Mouse (Mus musculus) heart, postnatal 14 days (tissue): ENCODE data around the gene Togaram1. TPM values are rescaled to one million over a fixed set of nuclear protein-coding genes. Genes with fewer than 3 reads are reported as not detected.

Experiments
- DNase-seq, 2 experiments: peaks; one replicate each; pipeline ENCODE4 v3.0.0; 2021 to 2022
- intact Hi-C: fragments of 180-260 bp; cut with DNase I; formaldehyde crosslinking; loops from one replicate; pipeline ENCODE4 v1.15.1; 2025
- total RNA-seq, 2 experiments: library from RNA; stranded (reverse); gene quantifications; 2 replicates each; pipeline ENCODE4 v1.2.3; 2021

Togaram1 gene
- total RNA-seq, 2 experiments from 2014 or later, result 16.1 to 19.2 TPM

GRCm38 (mm10) chr12:65036892-65037545 lies 71.4 kb downstream of the Togaram1 start:
- peak in 1 of 2 experiments; percentile 17 for DNase-seq
- intact Hi-C loops, result loop anchor here (5.0 kb wide), 2 partner anchors 35 to 70 kb away; partner anchors contain the start of genes Fkbp3, Klhl28 and Togaram1

GRCm38 (mm10) chr12:65037546-65037937 lies 71.9 kb downstream of the Togaram1 start:
- DNase-seq, result no peak
- intact Hi-C loops, result loop anchor here (5.0 kb wide), 2 partner anchors 35 to 70 kb away; partner anchors contain the start of genes Fkbp3, Klhl28 and Togaram1

GRCm38 (mm10) chr12:65048799-65049198 lies 83.2 kb downstream of the Togaram1 start:
- DNase-seq, result no peak
- intact Hi-C loops, result loop anchor here (10.0 kb wide), 1 partner anchor 126 kb away; the partner anchor contains the start of gene Mis18bp1

GRCm38 (mm10) chr12:65058203-65058602 lies 92.6 kb downstream of the Togaram1 start:
- intact Hi-C loops, result loop anchor here (10.0 kb wide), 1 partner anchor 73 kb away; no protein-coding TSS in a partner anchor
- no peak for DNase-seq

GRCm38 (mm10) chr12:65061082-65061481 lies 95.5 kb downstream of the Togaram1 start:
- intact Hi-C loops, result no loop called here
- no peak for DNase-seq

GRCm38 (mm10) chr12:65065241-65065640 lies 99.6 kb downstream of the Togaram1 start:
- intact Hi-C loops, result loop anchor here (2.0 kb wide), 1 partner anchor 14 kb away; no protein-coding TSS in a partner anchor
- no peak for DNase-seq

GRCm38 (mm10) chr12:65066234-65066633 lies 100.6 kb downstream of the Togaram1 start:
- no peak for DNase-seq
- intact Hi-C loops, result no loop called here

GRCm38 (mm10) chr12:65068409-65068808 lies 102.8 kb downstream of the Togaram1 start:
- no peak for DNase-seq
- intact Hi-C loops, result no loop called here

Other genes starting within 250 kb of the Togaram1 start
- gene Gm527, start 47.9 kb upstream of the Togaram1 start, total RNA-seq, result 1 to 10 TPM; 3.3 to 4.3 TPM
- gene Klhl28, start 270 bp upstream of the Togaram1 start, total RNA-seq, result 10 to 100 TPM; 14.9 to 15.9 TPM
- 10 to 100 TPM; 18.9 to 20.1 TPM for gene Prpf39, start 70.5 kb downstream of the Togaram1 start, total RNA-seq
- gene Fkbp3, start 108.2 kb downstream of the Togaram1 start, total RNA-seq, result 100 to 1,000 TPM; 204 to 219 TPM
- 1 to 10 TPM; 5.5 to 6.4 TPM for gene Fancm, start 109.8 kb downstream of the Togaram1 start, total RNA-seq
- gene Mis18bp1, start 206.8 kb downstream of the Togaram1 start, total RNA-seq, result 1 to 10 TPM; 1.9 to 2.2 TPM